Mouse (Mus musculus) adrenal gland, adult 18-20 months (tissue): ENCODE results near the gene Egln2. TPM values are rescaled to one million over a fixed set of nuclear protein-coding genes. Genes with fewer than 3 reads are reported as not detected.

Source experiments
- DNase-seq, 2 experiments: peaks; one replicate each; pipeline ENCODE4 v3.0.0; 2021 to 2022; ENCODE audit warnings: low spot score in 2 of 2
- microRNA-seq, 2 experiments: library from miRNA; unstranded; fragments of <30 nt; microRNA quantifications; one replicate each; pipeline ENCODE4 v1.2.0; 2021; ENCODE audit warnings: borderline number of aligned reads in 2 of 2
- total RNA-seq, 2 experiments: library from RNA; stranded (reverse); gene quantifications; 1 replicate in 1 of 2; 2 replicates in 1 of 2; pipeline ENCODE4 v1.2.3; 2021

Gene Egln2
- total RNA-seq, 2 experiments from 2014 or later: 76.0 to 106 TPM

- no peak for DNase-seq
Measured at GRCm38 (mm10) chr7:27136410-27136996, 30.1 kb downstream of the Egln2 start.

GRCm38 (mm10) chr7:27133757-27134156 is 32.8 kb downstream of the Egln2 start:
- no peak for DNase-seq

GRCm38 (mm10) chr7:27133156-27133555 is 33.4 kb downstream of the Egln2 start:
- DNase-seq: no peak

- DNase-seq: peak; percentile 44 to 54
Measured at GRCm38 (mm10) chr7:27132588-27132987, 34.0 kb downstream of the Egln2 start.

- DNase-seq: no peak
Measured at GRCm38 (mm10) chr7:27131387-27131786, 35.2 kb downstream of the Egln2 start.

- no peak for DNase-seq
Measured at GRCm38 (mm10) chr7:27130521-27131370, 35.9 kb downstream of the Egln2 start.

GRCm38 (mm10) chr7:27129811-27130210 is 36.8 kb downstream of the Egln2 start:
- no peak for DNase-seq

- DNase-seq: no peak
Measured at GRCm38 (mm10) chr7:27128946-27129345, 37.7 kb downstream of the Egln2 start.

- DNase-seq: peak in 1 of 2 experiments; percentile 41
Measured at GRCm38 (mm10) chr7:27128162-27128561, 38.4 kb downstream of the Egln2 start.

- DNase-seq: no peak
Measured at GRCm38 (mm10) chr7:27124969-27125368, 41.6 kb downstream of the Egln2 start.

- no peak for DNase-seq
Measured at GRCm38 (mm10) chr7:27124305-27124832, 42.2 kb downstream of the Egln2 start.

- DNase-seq: peak in 1 of 2 experiments; percentile 27
Measured at GRCm38 (mm10) chr7:27119676-27120075, 46.9 kb downstream of the Egln2 start, which contains the start of gene Cyp2f2. TSS of gene Cyp2f2 (plus strand) at chr7:27119909.

GRCm38 (mm10) chr7:27118033-27118511 is 48.5 kb downstream of the Egln2 start:
- no peak for DNase-seq

GRCm38 (mm10) chr7:27111987-27112386 is 54.6 kb downstream of the Egln2 start:
- no peak for DNase-seq

- no peak for DNase-seq
Measured at GRCm38 (mm10) chr7:27111038-27111437, 55.6 kb downstream of the Egln2 start.

- DNase-seq: no peak
Measured at GRCm38 (mm10) chr7:27110327-27110726, 56.3 kb downstream of the Egln2 start.

Small RNA genes lying within 50 kb of the gene (microRNA-seq; reads per million reads assigned to microRNA genes)
- gene Mir1191 (0 to 1.2 reads per million in 2 experiments), gene Mir3101 (0 reads per million in 2 experiments)

Other genes with a start within 250 kb of the Egln2 start
- gene Cyp2a22, start 227.4 kb downstream of the Egln2 start, total RNA-seq: not detected
- gene Cyp2a12, start 137.7 kb downstream of the Egln2 start, total RNA-seq: 1 to 10 TPM in 1 of 2 experiments, not detected in 1; 1.3 TPM
- gene Cyp2f2, start 46.9 kb downstream of the Egln2 start, total RNA-seq: 100 to 1,000 TPM in 1 of 2 experiments, 1 to 10 TPM in 1; 3.5 to 488 TPM
- not detected for gene Cyp2t4, start 13.1 kb downstream of the Egln2 start, total RNA-seq
- gene Rab4b, start 12.1 kb upstream of the Egln2 start, total RNA-seq: 10 to 100 TPM; 42.9 to 65.1 TPM
- not detected for gene Gm21983, start 14.3 kb upstream of the Egln2 start, total RNA-seq
- gene Mia, start 14.4 kb upstream of the Egln2 start, total RNA-seq: under 1 TPM in 1 of 2 experiments, not detected in 1; 0.60 TPM
- gene BC024978, start 29.0 kb upstream of the Egln2 start, total RNA-seq: 10 to 100 TPM; 23.7 to 24.0 TPM
- 10 to 100 TPM; 65.7 to 67.2 TPM for gene Snrpa, start 29.5 kb upstream of the Egln2 start, total RNA-seq
- 10 to 100 TPM; 14.5 to 17.9 TPM for gene Itpkc, start 61.9 kb upstream of the Egln2 start, total RNA-seq
- gene Coq8b, start 66.2 kb upstream of the Egln2 start, total RNA-seq: 10 to 100 TPM; 38.2 to 68.0 TPM
- 1 to 10 TPM; 6.8 to 7.7 TPM for gene Numbl, start 91.6 kb upstream of the Egln2 start, total RNA-seq
- 10 to 100 TPM; 88.5 to 90.6 TPM for gene Ltbp4, start 170.9 kb upstream of the Egln2 start, total RNA-seq
- 10 to 100 TPM; 18.3 to 19.4 TPM for gene Shkbp1, start 189.2 kb upstream of the Egln2 start, total RNA-seq
- 1 to 10 TPM in 1 of 2 experiments, not detected in 1; 1.7 TPM for gene Gm20479, start 190.6 kb upstream of the Egln2 start, total RNA-seq